Mouse (Mus musculus) urinary bladder, postnatal 36 days (tissue): ENCODE measurements around the gene Gm20388.

Experiments
- DNase-seq, 2 experiments: peaks; one replicate each; pipeline ENCODE4 v3.0.0; 2022; ENCODE audit warnings: low spot score in 2 of 2, mixed read lengths in 1 of 2

Gm20388 gene

DNA sequence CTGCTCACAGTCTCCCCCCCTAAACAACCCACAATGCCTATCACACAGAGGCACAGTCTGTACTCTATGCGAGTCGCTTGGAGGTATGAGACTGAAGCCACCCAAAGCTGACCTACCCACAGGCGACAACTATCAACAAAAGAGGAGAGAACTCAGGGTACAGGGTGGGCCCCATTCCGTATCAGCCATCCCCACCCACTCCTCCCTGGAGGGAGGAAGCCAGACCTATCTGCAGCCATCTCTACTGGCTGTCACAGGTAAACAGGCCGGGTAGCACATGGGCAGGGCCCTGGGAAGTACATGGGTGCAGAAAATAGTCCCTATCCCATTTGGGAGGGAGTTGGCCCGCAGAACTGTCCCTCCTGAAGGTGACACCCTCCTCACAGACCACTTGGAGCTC is 2614.4 kb downstream of the Gm20388 start:
- DNase-seq, result no peak

DNA sequence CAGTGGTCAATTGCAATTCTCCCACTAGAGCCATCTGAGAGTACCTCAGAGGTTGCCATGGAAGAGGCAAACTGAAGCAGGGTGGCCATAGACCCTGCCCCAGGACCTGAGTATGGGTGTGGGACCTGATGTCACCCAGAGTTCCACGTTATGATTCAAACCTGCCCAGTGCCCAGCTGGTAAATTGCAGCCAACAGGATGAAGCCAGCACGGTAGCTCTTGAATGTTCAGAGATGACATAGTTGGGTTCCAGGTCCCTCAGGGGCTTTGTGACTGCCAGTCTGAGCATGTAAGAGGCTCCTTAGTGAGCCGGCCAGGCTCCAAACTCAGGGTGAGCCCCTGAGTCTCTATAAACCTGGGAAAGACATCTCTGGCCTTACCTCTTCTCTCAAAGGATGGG is 2615.4 kb downstream of the Gm20388 start:
- DNase-seq, result no peak

DNA sequence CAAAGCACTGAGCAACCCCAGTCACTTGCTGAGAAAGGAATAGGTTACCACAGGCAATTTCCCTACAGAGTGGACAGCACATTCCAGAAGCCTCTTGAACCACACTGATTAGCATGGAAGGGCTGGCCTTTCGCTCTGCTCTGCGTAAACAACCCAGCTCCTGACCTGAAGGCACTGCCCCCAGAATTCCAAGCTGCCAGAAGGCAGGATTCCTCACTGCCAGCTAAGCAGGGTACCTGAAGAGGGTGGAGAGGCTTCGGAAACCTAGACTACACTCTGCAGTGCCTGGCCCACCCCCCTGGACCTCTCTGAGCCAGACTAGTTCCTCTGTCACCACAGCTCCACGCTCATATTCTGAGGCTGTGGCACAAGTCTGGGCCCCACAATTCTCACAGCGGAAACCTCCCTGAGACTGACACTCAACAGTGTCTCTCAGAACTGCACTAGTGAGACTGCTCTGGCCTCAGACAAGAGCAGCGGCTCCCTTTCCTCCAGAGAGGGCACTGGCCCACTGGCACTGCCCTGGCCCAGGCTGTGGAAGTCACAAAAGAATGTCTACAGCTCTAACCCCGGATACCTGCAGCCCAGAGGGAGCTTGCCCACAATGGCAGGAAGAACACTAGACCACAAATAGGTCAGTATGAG is 2616.0 kb downstream of the Gm20388 start:
- DNase-seq, result no peak

GRCm38 (mm10) chr8:122527937-122528336 is 2617.3 kb downstream of the Gm20388 start:
- DNase-seq, result no peak

DNA sequence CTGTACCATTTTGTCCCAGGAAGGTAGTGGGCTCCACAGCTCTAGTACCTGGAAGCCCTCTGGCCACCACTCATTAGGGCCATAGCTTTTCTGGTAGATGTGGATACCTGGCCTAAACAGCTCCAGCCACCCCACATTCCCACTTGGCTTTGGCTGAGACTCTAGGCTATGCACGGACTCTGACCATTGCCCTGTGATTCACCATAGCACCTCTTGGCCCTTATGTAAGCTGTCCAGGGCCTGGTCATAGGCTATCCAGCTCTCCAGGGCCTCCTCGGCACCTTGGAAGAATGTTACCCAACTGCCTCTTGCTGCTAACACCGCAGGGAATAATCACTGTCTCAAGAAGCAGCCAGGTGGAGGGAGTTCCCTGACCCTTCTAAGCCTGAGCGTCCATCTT is 2618.5 kb downstream of the Gm20388 start:
- DNase-seq, result no peak

DNA sequence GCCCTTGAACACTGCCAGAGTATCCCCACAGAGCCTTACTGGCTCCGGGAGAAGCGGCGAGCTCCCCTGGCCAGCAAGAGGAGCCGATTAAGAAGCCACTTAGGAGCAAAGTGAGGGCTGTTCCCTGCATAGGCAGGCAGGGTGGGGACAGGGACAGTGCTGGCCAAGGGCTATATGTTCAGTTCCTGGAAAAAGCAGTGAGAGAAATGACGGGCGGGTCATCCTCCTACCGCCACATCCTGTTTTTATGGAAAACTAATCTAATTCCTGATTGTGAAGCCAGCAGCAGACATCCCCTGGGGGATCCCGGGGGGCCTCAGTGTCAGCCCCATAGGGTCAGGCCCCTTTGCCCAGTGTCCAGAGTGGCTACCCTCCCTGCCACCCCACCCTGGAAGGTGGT is 2620.7 kb downstream of the Gm20388 start:
- no peak for DNase-seq

- peak; percentile 68 to 80 for DNase-seq
Measured at GRCm38 (mm10) chr8:122537033-122537432, 2626.4 kb downstream of the Gm20388 start.

DNA sequence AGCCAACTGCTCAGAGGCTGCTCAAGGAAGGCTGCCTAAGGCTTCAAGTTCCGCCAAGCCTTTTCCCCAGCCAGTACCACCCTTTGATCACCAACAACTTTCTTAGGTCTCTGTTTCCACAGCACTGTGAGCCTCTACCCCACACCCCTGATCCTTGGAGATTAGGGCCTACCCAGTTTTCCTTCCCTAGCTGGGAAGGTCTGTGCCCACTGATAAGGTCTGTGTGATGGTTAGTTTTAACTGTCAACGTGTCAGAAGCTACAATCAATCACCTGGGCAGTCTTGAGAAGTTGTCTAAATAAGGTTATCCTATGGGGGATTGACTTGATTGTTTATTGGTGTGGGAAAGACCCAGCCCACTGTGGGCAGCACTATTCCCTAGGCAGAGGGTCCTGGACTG is 2627.2 kb downstream of the Gm20388 start:
- DNase-seq, result no peak

GRCm38 (mm10) chr8:122538310-122539076 is 2627.9 kb downstream of the Gm20388 start:
- no peak for DNase-seq

- DNase-seq, result no peak
Measured at GRCm38 (mm10) chr8:122544138-122544537, 2633.5 kb downstream of the Gm20388 start.

DNA sequence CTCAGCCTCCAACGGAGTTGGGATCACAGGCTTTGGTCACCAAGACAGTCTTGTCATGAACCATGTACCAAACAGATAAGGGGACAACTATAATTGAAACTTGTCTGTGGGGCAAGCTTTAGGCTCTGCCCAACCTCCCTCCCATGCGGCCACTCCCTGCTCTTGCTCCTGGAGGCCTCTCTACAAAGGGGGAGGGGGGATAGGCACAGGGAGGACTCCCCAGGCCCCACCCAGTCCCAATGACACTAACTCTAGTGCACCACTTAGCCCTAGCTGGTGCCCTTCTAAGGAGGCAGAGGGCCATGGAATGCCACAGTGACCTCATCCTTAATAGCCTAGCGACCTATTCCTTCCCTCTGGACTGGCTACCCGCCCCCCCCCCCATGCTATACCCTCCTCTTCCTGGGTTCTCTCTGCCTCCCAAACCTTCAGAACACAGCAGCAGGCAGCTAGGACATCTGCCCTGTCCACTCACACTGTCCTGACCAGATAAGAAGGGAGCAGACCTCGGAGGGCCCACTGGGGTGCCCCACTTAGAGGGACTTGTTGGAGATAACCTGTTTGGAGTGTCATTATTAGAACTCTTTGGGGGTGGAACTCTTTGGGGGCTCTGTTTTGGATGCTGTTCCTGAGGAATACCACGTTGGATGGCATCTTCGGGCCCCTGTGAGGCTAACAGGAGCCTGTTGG is 2635.6 kb downstream of the Gm20388 start:
- no peak for DNase-seq

DNA sequence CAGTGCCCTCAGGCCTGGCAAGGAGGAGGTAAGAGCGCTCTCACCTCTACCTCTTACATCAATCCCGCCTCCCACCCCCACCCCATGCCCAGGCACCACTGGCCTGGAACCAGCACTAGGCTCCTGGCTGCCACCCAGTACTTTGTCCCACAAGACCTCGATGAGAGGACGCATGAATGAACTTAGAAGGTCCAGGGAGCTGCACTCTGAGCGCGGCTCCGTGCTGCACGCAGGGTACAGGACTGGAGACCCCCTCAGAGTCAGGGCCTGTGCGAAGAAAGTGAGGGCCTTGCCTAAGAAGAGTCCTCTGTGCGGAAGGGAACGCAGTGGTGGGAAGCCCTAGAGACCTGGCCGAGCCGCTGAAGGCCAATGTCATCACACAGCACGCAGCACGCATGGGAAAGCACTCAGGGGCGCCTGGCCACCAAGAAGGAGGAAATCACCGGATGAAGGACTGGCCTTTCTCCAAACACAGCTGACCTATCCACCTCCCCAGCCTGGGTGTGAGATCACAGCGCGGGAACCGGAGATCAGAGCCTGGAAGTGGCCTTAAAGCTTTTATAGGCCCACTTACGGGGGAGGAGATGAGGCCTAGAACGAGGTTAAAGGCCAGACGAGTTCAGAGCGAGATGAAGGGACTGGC is 2636.3 kb downstream of the Gm20388 start:
- no peak for DNase-seq

- no peak for DNase-seq
Measured at GRCm38 (mm10) chr8:122547815-122548214, 2637.2 kb downstream of the Gm20388 start.

- no peak for DNase-seq
Measured at GRCm38 (mm10) chr8:122548331-122548730, 2637.7 kb downstream of the Gm20388 start.

DNA sequence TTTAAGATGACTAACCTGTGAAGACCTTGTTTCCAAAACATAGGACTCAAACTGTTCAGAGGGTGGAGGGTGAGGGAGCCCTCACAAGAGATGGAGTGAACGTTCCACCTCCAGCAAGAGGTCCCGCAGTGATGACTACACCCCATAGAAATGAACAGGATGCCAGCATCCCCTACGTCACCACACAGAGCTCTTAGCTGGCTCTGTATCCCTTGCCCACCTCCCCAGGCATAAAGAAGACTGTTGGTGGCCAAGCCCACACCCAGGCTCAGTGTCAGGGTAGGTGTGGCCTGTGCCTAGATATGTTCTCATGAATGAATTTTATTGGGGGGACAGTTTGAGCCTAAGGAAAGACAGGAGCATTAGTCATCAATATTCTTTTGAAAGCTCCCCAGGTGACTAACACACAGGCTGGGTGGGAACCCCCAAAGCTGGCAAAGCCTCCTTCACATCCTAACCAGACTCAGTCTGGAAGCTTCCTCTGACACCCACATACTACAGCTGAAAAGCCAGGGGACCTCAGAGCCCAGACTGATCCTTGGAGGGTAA is 2638.3 kb downstream of the Gm20388 start:
- no peak for DNase-seq

GRCm38 (mm10) chr8:122550234-122550994 is 2639.8 kb downstream of the Gm20388 start:
- DNase-seq, result peak; percentile 46 to 47

GRCm38 (mm10) chr8:122550995-122551264 is 2640.3 kb downstream of the Gm20388 start:
- peak in 1 of 2 experiments; percentile 41 for DNase-seq

DNA sequence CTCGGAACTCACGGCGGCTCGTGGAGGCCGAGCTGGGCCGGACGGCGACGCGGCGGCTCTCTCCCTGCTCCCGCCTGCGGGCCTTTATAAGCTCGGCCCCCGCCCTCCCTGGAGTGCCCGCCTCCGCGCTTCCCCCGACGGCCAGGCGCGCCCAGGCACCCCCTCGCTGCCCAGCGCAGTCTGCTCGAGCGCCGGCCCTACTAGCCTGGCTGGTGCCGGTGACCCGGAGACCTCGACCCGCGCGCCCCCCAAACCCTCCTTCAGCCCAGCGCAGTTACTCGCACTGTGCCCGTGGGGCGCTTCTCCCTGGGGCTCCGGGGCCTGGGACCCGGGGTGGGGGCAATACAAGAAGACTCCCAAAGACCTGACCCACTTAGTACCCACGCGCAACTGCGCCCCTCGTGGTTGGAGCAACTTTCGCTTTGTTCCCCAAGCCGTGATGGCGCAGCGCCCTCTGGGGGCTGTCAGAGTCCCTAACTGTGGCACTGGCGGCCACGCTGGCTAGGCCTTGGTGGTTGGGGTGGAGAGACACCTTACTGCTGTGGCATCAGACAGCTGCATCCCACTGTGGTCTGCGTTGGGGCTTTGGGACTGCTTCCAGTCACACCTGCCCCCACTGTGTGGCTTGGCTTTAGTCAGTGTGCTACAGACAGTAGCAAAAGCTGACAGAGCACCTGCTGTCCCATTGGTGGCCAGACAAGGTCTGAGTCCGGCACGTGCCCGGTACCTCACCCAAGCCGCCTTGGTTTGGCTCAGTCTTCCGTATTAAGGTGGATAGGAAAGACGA is 2640.8 kb downstream of the Gm20388 start, which contains the start of gene Piezo1:
Gene Piezo1, minus strand, starts transcription at position 65 of the 787 bp plus-strand sequence.
- peak; percentile 94 for DNase-seq

- DNase-seq, result no peak
Measured at GRCm38 (mm10) chr8:122554786-122555185, 2644.1 kb downstream of the Gm20388 start.
